Mouse (Mus musculus) kidney, adult 2 months (tissue): ENCODE data around the gene Klrb1c. TPM values are rescaled to one million over a fixed set of nuclear protein-coding genes. Genes with fewer than 3 reads are reported as not detected.
A peak's percentile ranks its signal among the peaks of the same experiment; 100 is the strongest.

ENCODE experiments used
- DNase-seq: peaks from one replicate; pipeline ENCODE4 v3.0.0; 2021
- H3K27ac ChIP-seq: fragments of 200-500 bp; 2 replicates; pipeline ENCODE4 v1.5.1; 2012; ENCODE audit warnings: low read depth, low read length, control low read depth, inconsistent platforms; ENCODE audit not compliant: insufficient read depth
- H3K27me3 ChIP-seq: fragments of 200-500 bp; replicated peaks from 2 replicates; pipeline ENCODE4 v1.6.1; 2012; ENCODE audit warnings: mild to moderate bottlenecking, moderate library complexity, low read length, inconsistent platforms; ENCODE audit not compliant: control insufficient read depth, insufficient read depth
- H3K36me3 ChIP-seq: fragments of 200-500 bp; 2 replicates; pipeline ENCODE4 v1.6.1; 2012; ENCODE audit warnings: mild to moderate bottlenecking, moderate library complexity, low read length, inconsistent platforms; ENCODE audit not compliant: control insufficient read depth, insufficient read depth
- H3K4me1 ChIP-seq: fragments of 200-500 bp; 2 replicates; pipeline ENCODE4 v1.6.1; 2011; ENCODE audit warnings: low read length; ENCODE audit not compliant: control insufficient read depth, insufficient read depth
- H3K4me3 ChIP-seq: fragments of 200-500 bp; 2 replicates; pipeline ENCODE4 v1.5.1; 2011; ENCODE audit warnings: mild to moderate bottlenecking, low read depth, low read length, control low read depth; ENCODE audit not compliant: insufficient read depth
- CTCF ChIP-seq: fragments of 200-500 bp; conservative IDR thresholded peaks from 2 replicates; pipeline ENCODE4 v1.5.1; 2011; ENCODE audit warnings: low read depth, mild to moderate bottlenecking, control low read depth, low read length, moderate library complexity, mixed read lengths; ENCODE audit not compliant: insufficient read depth, insufficient read length
- POLR2A ChIP-seq: fragments of 200-500 bp; IDR thresholded peaks from one replicate; pipeline ENCODE4 v1.6.1; 2011; ENCODE audit warnings: low read depth, low read length, control low read depth
- WGBS: fragments of 180-500 bp; shearing (Covaris S2); methylation state at CpG from one replicate; pipeline ENCODE4 v1.1.7; 2018; 5-methylcytosine and 5-hydroxymethylcytosine counted together
- polyA plus RNA-seq: library from polyadenylated mRNA; depleted of rRNA; stranded (reverse); fragments of >200 nt; gene quantifications from 2 replicates; pipeline ENCODE4 v1.2.3, GENCODE M21; 2012; rRNA removed

Klrb1c gene
- polyA plus RNA-seq, 1 experiment = 0.31 TPM

DNA sequence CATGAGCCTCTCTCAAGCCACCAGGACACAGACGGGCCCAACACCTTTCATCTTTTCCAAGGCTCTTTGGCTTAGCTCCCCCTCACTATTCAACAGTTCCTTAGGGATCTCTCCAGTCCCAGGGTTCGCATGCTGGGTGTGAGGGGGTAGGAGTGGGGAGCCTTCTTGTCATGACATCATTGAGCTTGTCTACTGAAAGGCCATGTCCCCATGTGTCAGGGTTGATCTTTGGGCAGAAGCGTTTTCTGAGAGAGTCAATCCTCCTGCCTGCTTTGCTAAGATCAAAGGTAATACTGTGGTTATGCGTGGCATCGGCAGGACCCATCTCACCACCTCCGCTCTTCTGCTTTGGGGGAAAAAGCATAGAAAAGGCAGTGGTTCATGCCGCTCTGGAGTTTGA is 51.6 kb downstream of the Klrb1c start:
- no peaks in the 10 kb centered on the region for H3K4me1 ChIP-seq
- WGBS = 88% methylated on average over 7 of the region's 7 CpGs

DNA sequence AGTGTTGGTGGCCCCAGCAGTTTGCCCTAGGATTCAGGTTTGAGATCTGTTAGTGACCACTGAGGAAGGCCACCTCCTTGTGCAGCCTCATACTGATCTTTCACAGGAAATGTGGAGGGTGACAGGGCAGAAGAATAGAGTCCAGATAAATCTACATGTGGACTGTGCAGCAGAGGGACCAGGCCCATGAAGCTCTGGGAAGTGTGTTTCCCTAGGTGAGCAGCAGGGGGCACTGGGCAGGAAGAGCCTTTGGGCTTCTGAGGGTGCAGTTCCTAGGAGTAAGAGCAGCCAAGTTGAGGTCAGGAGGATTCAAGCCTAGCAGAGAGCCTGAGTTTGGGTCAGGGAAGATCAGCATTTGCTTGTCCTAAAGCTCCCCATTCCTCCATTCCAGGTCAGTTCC is 52.9 kb downstream of the Klrb1c start:
- H3K27me3 ChIP-seq = no peaks in the 10 kb centered on the region
- TF ChIP-seq POLR2A (no peak), CTCF (peak; percentile 63)
- peak; percentile 19 for DNase-seq
- no peak overlapping the region for H3K27ac ChIP-seq
- no peak overlapping the region for H3K4me3 ChIP-seq
- no peaks in the 10 kb centered on the region for H3K36me3 ChIP-seq
- no peaks in the 10 kb centered on the region for H3K4me1 ChIP-seq

More for the DNA sequence above, 51.6 kb downstream of the Klrb1c start:
- no peaks in the 10 kb centered on the region for H3K36me3 ChIP-seq
- no peak overlapping the region for H3K27ac ChIP-seq
- no peaks in the 10 kb centered on the region for H3K27me3 ChIP-seq
- TF ChIP-seq CTCF = no peak
- H3K4me3 ChIP-seq = no peak overlapping the region
- no peak for DNase-seq

- no peak overlapping the region for H3K27ac ChIP-seq
- no peaks in the 10 kb centered on the region for H3K36me3 ChIP-seq
- DNase-seq = no peak
- no peaks in the 10 kb centered on the region for H3K4me1 ChIP-seq
- no peak overlapping the region for H3K4me3 ChIP-seq
- H3K27me3 ChIP-seq = no peaks in the 10 kb centered on the region
- TF ChIP-seq POLR2A (no peak), CTCF (no peak)
Observed at GRCm38 (mm10) chr6:128734896-128735295, 54.1 kb downstream of the Klrb1c start.

DNA sequence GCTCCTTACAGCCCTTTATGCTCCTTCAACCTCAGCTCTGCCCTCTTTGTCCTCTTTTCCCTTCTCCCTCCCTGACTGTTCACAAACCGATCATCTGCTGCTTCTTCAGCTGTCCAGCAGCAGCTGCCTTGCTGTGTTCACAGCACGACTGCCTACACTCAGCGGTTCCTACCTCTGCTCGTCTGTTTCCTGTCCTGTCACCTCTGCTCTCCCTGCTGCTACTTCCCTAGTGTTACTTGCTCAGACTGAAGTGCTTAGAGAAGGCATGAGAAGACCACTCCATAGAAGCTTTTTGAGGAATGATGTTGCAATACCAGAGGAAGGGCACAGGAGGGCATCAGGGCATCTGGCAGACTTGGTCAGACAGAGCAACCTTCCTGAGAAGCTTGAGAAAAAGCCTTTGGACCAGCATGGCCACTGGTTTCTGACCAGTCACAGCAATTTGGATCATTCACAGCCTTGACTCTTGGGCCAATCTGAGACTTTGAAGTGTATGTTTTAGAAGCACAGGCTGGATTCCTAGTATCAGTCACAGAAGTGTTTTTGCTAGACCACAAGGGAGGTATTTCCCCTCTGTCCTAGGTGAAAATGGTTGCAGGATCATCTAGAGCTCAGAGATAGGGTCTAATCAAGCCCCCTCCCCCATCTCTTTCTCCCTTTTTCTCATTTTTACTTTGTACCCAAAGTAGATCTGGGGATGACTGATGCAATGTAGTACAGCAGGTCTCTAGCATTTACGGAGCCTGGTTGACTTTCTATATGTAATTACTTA is 54.9 kb downstream of the Klrb1c start:
- H3K27me3 ChIP-seq = no peaks in the 10 kb centered on the region
- TF ChIP-seq POLR2A (no peak), CTCF (no peak)
- 65% methylated on average over 5 of the region's 5 CpGs for WGBS
- H3K36me3 ChIP-seq = no peaks in the 10 kb centered on the region
- H3K27ac ChIP-seq = no peak overlapping the region
- DNase-seq = no peak
- no peak overlapping the region for H3K4me3 ChIP-seq
- H3K4me1 ChIP-seq = no peaks in the 10 kb centered on the region

- Histone ChIP-seq H3K27me3 (no peaks in the 10 kb centered on the region), H3K4me3 (no peak overlapping the region), H3K27ac (no peak overlapping the region), H3K36me3 (no peaks in the 10 kb centered on the region), H3K4me1 (no peaks in the 10 kb centered on the region)
- no peak for DNase-seq
- 71% methylated on average over 3 of the region's 3 CpGs for WGBS
- no peak for TF ChIP-seq POLR2A
Observed at GRCm38 (mm10) chr6:128732032-128732431, 57.0 kb downstream of the Klrb1c start.

Other genes starting within 250 kb of the Klrb1c start
- not detected in 2 replicates for gene A2ml1, start 207.6 kb downstream of the Klrb1c start, polyA plus RNA-seq
- 0.20 and 0.35 TPM in 2 replicates for gene Klrb1a, start 165.7 kb downstream of the Klrb1c start, polyA plus RNA-seq
- 43.8 and 53.2 TPM in 2 replicates for gene Clec2h, start 126.8 kb downstream of the Klrb1c start, polyA plus RNA-seq
- gene Klrb1, start 66.2 kb downstream of the Klrb1c start, polyA plus RNA-seq = not detected in 2 replicates
- gene Gm44511, start 37.1 kb upstream of the Klrb1c start, polyA plus RNA-seq = 0.23 TPM in 1 of 2 replicates, not detected in the other
- 0.03 and 0.11 TPM in 2 replicates for gene Klrb1b, start 37.1 kb upstream of the Klrb1c start, polyA plus RNA-seq
- gene Clec2i, start 98.4 kb upstream of the Klrb1c start, polyA plus RNA-seq = 0.10 and 0.50 TPM in 2 replicates
- 0.45 and 1.6 TPM in 2 replicates for gene BC035044, start 101.9 kb upstream of the Klrb1c start, polyA plus RNA-seq
- not detected in 2 replicates for gene Clec2g, start 145.2 kb upstream of the Klrb1c start, polyA plus RNA-seq